Mouse (Mus musculus) left cerebral cortex, adult 9 months (tissue): ENCODE measurements around the gene Efnb2.

Source experiments
- DNase-seq, 2 experiments: peaks; one replicate each; pipeline ENCODE4 v3.0.0; 2022; ENCODE audit warnings: low spot score in 2 of 2

Gene Efnb2

GRCm38 (mm10) chr8:8655346-8656340 lies 5.4 kb downstream of the Efnb2 start:
- no peak for DNase-seq

- DNase-seq = no peak
These were observed 7.0 kb downstream of the Efnb2 start for GRCm38 (mm10) chr8:8653906-8654489.

GRCm38 (mm10) chr8:8653343-8653742 lies 7.7 kb downstream of the Efnb2 start:
- no peak for DNase-seq

DNA sequence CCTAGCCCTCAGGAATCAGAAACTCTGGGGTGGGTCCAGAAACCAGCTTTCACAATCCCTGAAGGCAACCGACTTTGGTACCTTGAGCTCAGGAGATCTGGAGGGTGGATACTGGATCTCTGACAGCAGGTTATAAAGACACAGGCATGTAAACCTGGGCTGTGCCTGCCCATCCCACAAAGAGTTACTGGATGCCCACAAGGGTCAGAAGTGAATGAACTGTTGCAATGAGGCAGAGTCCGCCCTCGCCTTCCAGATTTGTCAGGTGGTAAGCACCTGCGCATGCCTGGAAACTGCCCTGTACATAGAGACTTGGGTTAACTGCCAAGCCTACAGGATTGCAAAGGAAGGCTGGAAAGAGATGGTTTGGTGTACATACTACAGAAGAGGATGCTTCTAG lies 8.7 kb downstream of the Efnb2 start:
- no peak for DNase-seq

DNA sequence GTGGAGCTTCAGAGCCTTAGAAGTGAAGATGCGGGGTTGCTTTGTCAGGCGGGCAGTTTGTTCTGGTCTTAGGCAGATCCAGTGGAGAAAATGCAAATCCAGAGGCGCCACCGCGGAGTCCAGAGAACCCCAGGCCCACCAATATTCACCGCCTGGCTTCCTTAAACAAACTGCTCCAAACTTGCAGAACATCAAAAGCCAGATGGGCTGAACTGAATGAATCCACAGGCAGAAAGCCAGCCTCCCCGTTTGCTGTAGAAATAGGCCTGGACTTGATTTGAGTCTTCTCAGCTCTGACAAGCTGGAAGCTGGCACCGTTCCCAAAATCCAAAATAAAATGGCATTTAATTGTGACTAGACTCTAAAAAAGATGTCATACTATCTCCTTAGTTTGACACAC lies 11.1 kb downstream of the Efnb2 start:
- DNase-seq = peak; percentile 59 to 83

DNA sequence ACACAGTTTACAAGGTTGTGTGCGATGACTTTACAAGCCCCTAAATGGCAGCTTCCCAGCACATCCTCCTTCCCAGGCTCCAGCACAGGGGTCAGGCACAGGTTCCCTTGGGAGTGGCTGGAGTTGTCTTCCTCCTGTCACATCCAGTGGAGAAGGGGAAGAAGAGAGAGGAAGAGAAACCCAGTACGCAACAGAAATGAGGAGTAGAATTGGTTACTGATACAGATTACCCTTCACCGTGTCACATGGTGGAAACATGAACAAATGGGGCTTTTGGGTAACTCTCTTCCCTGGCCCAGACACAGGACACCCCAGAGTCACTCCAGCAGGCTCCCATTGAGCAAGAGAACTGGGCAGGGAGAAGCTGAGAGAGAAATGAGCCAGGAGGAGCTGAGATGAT lies 11.5 kb downstream of the Efnb2 start:
- no peak for DNase-seq

GRCm38 (mm10) chr8:8648686-8649085 lies 12.4 kb downstream of the Efnb2 start:
- no peak for DNase-seq

GRCm38 (mm10) chr8:8647824-8648223 lies 13.2 kb downstream of the Efnb2 start:
- DNase-seq = no peak

DNA sequence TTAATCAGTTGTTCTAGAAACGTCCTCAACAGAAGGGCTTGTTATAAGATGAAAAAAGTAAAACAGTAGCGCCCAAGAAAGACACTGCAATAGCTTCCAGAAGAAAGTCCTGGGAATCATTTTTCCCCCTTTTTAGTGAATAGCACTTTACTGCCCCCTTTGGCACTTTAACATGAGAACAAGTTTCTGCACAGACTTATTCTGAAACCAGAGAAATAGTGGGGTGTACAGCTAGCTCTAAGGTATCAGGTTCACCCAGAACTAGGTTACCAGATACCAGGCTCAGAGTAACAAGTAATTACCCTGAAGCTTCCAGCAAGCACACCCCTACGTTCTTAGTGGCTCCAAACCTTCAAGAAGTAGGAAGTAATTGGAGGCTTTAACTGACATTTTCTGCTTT lies 13.7 kb downstream of the Efnb2 start:
- no peak for DNase-seq

GRCm38 (mm10) chr8:8644160-8644915 lies 16.7 kb downstream of the Efnb2 start:
- DNase-seq = no peak

GRCm38 (mm10) chr8:8640264-8640588 lies 20.8 kb downstream of the Efnb2 start:
- no peak for DNase-seq

- DNase-seq = no peak
These were observed 21.3 kb downstream of the Efnb2 start for GRCm38 (mm10) chr8:8639569-8640263.

- DNase-seq = no peak
These were observed 29.6 kb downstream of the Efnb2 start for GRCm38 (mm10) chr8:8631394-8631793.

DNA sequence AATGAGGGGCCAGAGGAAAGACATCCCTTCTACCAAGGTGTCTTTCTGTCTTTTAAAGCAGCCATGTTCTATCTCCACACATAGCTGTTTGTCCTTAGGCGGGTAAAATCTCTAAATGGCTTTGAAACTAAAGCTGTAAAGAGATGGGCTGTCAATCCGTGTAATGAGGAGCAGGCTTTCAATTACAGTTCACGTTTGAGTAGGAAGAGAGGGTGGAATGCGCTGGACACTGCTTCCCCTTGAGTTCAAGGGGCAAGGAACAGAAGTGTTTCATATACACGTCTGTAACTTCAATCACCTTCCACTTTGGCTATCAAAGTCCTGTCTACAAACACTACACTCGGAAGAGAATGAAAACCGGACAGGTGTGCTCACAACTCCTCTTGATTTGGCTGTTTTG lies 37.0 kb downstream of the Efnb2 start:
- no peak for DNase-seq

DNA sequence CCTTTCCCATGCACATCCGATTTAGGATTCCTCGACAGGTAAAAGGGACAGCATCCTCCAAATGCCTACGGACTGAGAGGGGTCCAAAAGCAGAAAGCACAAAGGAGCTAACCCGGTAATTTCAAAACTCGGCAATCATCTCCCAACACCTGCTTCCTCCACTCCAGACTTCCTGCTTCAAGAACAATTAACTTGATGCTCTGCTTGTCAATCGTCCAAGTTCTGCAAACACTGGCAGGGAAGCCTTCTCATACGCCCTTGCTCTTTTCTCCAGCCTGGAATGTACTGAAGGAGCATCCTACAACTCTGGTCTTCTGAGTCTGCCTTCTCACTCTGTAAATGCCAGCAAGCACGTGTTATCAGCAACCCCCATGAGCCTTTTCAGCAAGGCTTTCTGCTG lies 37.6 kb downstream of the Efnb2 start:
- peak in 1 of 2 experiments; percentile 52 for DNase-seq

- DNase-seq = no peak
These were observed 38.6 kb downstream of the Efnb2 start for GRCm38 (mm10) chr8:8622476-8622875.

DNA sequence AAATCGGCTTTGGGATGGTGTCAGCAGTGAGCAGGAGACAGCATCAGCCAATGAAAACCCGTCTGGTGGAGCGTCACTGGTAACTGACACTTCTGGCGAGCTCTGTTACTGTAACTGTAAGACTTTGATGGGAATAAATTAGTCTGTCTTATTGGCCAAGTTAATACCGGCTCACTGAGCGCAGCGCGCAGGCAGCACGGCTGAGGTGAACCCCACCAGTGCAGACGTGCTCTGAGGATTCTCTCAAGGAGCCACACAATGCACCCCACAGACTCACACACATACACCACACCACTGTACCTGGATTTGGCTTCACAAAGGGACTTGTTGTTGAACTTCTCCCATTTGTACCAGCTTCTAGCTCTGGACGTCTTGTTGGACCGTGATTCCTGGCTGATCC lies 39.0 kb downstream of the Efnb2 start:
- DNase-seq = no peak

DNA sequence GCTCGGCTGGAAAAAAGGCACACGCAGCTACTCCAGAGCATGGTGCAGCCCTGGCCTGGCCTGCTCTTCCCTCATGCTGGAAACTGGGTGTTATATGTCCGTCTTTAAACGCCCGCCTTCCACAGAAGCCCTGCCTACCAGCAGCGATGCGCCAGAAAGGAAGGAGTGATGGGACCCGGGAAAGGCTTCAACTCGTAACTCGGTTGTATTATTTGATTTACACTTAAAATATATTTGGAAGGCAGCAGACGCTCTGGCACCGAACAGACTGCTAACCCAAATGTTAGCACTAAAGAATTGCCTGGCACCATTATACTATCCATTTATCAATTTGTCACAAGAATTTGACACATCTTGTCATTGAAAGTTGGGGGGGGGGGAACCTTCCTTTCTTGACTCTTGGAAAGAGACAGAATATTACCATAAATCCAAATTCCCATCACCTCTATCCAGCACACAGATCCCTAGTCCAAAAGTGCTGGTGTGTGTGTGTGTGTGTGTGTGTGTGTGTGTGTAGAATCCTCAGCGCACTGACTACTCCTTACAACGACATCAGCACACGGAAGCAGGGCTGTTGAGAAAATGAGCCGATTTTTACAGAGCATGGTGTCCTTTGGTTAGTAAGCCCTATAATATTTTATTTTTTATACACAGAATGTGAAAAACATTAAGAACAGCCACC lies 39.7 kb downstream of the Efnb2 start:
- peak in 1 of 2 experiments; percentile 48 for DNase-seq

DNA sequence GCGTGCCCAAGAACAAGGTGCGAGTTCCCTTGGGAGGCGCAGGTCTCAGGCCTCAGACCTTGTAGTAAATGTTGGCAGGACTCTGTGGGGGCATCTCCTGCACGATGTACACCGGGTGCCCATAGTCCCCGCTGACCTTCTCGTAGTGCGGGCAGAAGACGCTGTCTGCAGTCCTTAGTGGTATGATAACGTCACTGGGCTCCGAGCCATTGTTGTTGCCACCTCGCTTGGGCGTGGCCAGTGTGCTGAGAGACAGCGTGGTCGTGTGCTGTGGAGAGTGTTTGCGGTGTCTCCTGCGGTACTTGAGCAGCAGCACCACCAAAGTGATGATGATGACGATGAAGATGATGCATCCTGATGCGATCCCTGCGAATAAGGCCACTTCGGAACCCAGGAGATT lies 40.5 kb downstream of the Efnb2 start:
- peak in 1 of 2 experiments; percentile 43 for DNase-seq

GRCm38 (mm10) chr8:8619221-8620194 lies 41.5 kb downstream of the Efnb2 start:
- no peak for DNase-seq
